Mouse (Mus musculus): ENCODE results near the gene Cd274.

- TF ChIP-seq CTCF (IDR thresholded peaks at IDR 0.05; ENCODE audit: insufficient read depth, low read length) (no peak), POLR2A (IDR thresholded peaks at IDR 0.05; ENCODE audit: borderline replicate concordance, extremely low read depth, low read depth, low read length) (no peak)
Observed at GRCm38 (mm10) chr19:29384994-29385393, 17.7 kb downstream of the Cd274 start.

All from lung, adult 2 months (tissue).